Mouse (Mus musculus) layer of hippocampus, adult 8-10 months (tissue): Measurements from ENCODE around the gene Selenoi. TPM values are rescaled to one million over a fixed set of nuclear protein-coding genes. Genes with fewer than 3 reads are reported as not detected.
"Not testable (repeated sequence)": the region's sequence is repeated elsewhere in the genome, so short reads cannot be mapped to it uniquely, and the experiment has no call there.

ENCODE experiments used
- DNase-seq, 2 experiments: peaks; one replicate each; pipeline ENCODE4 v3.0.0; 2022; ENCODE audit warnings: low spot score in 2 of 2
- total RNA-seq, 4 experiments: library from RNA; stranded (reverse); gene quantifications; 2 replicates each; pipeline ENCODE4 v1.2.4; 2022

Gene Selenoi
- total RNA-seq = 10 to 100 TPM; 39.2 to 50.7 (median 43.3) TPM

- DNase-seq = peak; percentile 99
These were observed at the start of gene Selenoi for GRCm38 (mm10) chr5:30232271-30232971. Selenoi (plus strand) TSS chr5:30232581.

GRCm38 (mm10) chr5:30187687-30188485, 44.5 kb upstream of the Selenoi start:
- no peak for DNase-seq

GRCm38 (mm10) chr5:30192452-30192851, 39.9 kb upstream of the Selenoi start:
- no peak for DNase-seq

- DNase-seq = no peak
These were observed 37.0 kb upstream of the Selenoi start for GRCm38 (mm10) chr5:30195340-30195739.

- DNase-seq = no peak
These were observed 34.1 kb upstream of the Selenoi start for GRCm38 (mm10) chr5:30198257-30198656.

- peak in 1 of 2 experiments; percentile 28 for DNase-seq
These were observed 30.9 kb upstream of the Selenoi start for GRCm38 (mm10) chr5:30201521-30201920.

- DNase-seq = no peak
These were observed 30.2 kb upstream of the Selenoi start for GRCm38 (mm10) chr5:30202221-30202620.

GRCm38 (mm10) chr5:30203216-30203885, 29.0 kb upstream of the Selenoi start:
- DNase-seq = no peak

- no peak for DNase-seq
These were observed 27.9 kb upstream of the Selenoi start for GRCm38 (mm10) chr5:30204441-30204840.

- no peak for DNase-seq
These were observed 27.3 kb upstream of the Selenoi start for GRCm38 (mm10) chr5:30205034-30205433.

- no peak for DNase-seq
These were observed 26.9 kb upstream of the Selenoi start, which contains the start of gene Adgrf3 for GRCm38 (mm10) chr5:30205493-30205892. Adgrf3 (minus strand) TSS chr5:30205722.

GRCm38 (mm10) chr5:30207276-30207675, 25.1 kb upstream of the Selenoi start:
- no peak for DNase-seq

- DNase-seq = not testable (repeated sequence)
These were observed 21.6 kb upstream of the Selenoi start for GRCm38 (mm10) chr5:30210758-30211157.

- peak in 1 of 2 experiments; percentile 69 for DNase-seq
These were observed 17.5 kb upstream of the Selenoi start for GRCm38 (mm10) chr5:30214889-30215288.

GRCm38 (mm10) chr5:30215970-30216369, 16.4 kb upstream of the Selenoi start:
- DNase-seq = no peak

- no peak for DNase-seq
These were observed 12.7 kb upstream of the Selenoi start for GRCm38 (mm10) chr5:30219715-30220114.

GRCm38 (mm10) chr5:30220666-30221065, 11.7 kb upstream of the Selenoi start:
- no peak for DNase-seq

GRCm38 (mm10) chr5:30222681-30223080, 9.7 kb upstream of the Selenoi start:
- DNase-seq = no peak

GRCm38 (mm10) chr5:30230901-30231300, 1.5 kb upstream of the Selenoi start:
- DNase-seq = no peak

- no peak for DNase-seq
These were observed 500 bp upstream of the Selenoi start for GRCm38 (mm10) chr5:30231891-30232270.

- DNase-seq = peak in 1 of 2 experiments; percentile 15
These were observed 661 bp downstream of the Selenoi start for GRCm38 (mm10) chr5:30233042-30233441.

GRCm38 (mm10) chr5:30233979-30234378, 1.6 kb downstream of the Selenoi start:
- no peak for DNase-seq
